Mouse (Mus musculus) lung, embryonic 15.5 days (tissue): ENCODE data around the gene Tns3. TPM values are rescaled to one million over a fixed set of nuclear protein-coding genes. Genes with fewer than 3 reads are reported as not detected.
A peak's percentile ranks its signal among the peaks of the same experiment; 100 is the strongest.

ENCODE experiments used
- ATAC-seq: fragments of 200-750 bp; cut with Nextera tagmentation; 2 replicates; pipeline ENCODE4 v1.8.0; 2017; ENCODE audit warnings: moderate number of reproducible peaks, borderline replicate concordance; ENCODE audit not compliant: low FRiP score, low TSS enrichment; ENCODE audit errors: extremely low read depth
- H3K27ac ChIP-seq: fragments of 300-500 bp; sonication (generic); 2 replicates; pipeline ENCODE4 v1.5.1; 2015; ENCODE audit warnings: moderate library complexity, mild to moderate bottlenecking, inconsistent platforms
- H3K27me3 ChIP-seq: fragments of 300-500 bp; sonication (generic); 2 replicates; pipeline ENCODE4 v1.6.1; 2015; ENCODE audit warnings: inconsistent platforms
- H3K36me3 ChIP-seq: fragments of 300-500 bp; sonication (generic); 2 replicates; pipeline ENCODE4 v1.6.1; 2015; ENCODE audit warnings: inconsistent platforms
- H3K4me1 ChIP-seq: fragments of 300-500 bp; sonication (generic); 2 replicates; pipeline ENCODE4 v1.6.1; 2015; ENCODE audit warnings: inconsistent platforms
- H3K4me2 ChIP-seq: fragments of 300-500 bp; sonication (generic); 2 replicates; pipeline ENCODE4 v1.6.1; 2015; ENCODE audit warnings: inconsistent platforms, mild to moderate bottlenecking, moderate library complexity
- H3K4me3 ChIP-seq: fragments of 300-500 bp; sonication (generic); 2 replicates; pipeline ENCODE4 v1.5.1; 2015; ENCODE audit warnings: mild to moderate bottlenecking, inconsistent platforms
- H3K9ac ChIP-seq: fragments of 300-500 bp; sonication (generic); 2 replicates; pipeline ENCODE4 v1.6.1; 2015; ENCODE audit warnings: inconsistent platforms
- H3K9me3 ChIP-seq: fragments of 300-500 bp; sonication (generic); 2 replicates; pipeline ENCODE4 v1.6.1; 2016; ENCODE audit warnings: inconsistent platforms
- WGBS: fragments of 180-500 bp; shearing (Covaris S2); methylation state at CpG from one replicate; pipeline ENCODE4 v1.1.7; 2015; 5-methylcytosine and 5-hydroxymethylcytosine counted together
- polyA plus RNA-seq: library from polyadenylated mRNA; unstranded; fragments of >200 nt; fragmentation: Nextera tagmentation; extraction: Ambion mirVana; gene quantifications from 2 replicates; pipeline ENCODE4 v1.2.1, GENCODE M21; 2015

Tns3 gene
- polyA plus RNA-seq, 1 experiment from 2014 or later: 55.9 TPM

- H3K9me3 ChIP-seq: no peaks in the 10 kb centered on the region
- no peaks in the 10 kb centered on the region for H3K27me3 ChIP-seq
- no peaks in the 10 kb centered on the region for H3K4me1 ChIP-seq
- peak; percentile 19; the same call in 1 of the 2 replicates for ATAC-seq
- no peak overlapping the region for H3K4me2 ChIP-seq
- WGBS: 45% methylated on average over 5 of the region's 5 CpGs
- no peak overlapping the region for H3K4me3 ChIP-seq
- H3K36me3 ChIP-seq: no peaks in the 10 kb centered on the region
- no peak overlapping the region for H3K27ac ChIP-seq
- H3K9ac ChIP-seq: no peak overlapping the region
Observed at GRCm38 (mm10) chr11:8391564-8391963, 272.8 kb downstream of the Tns3 start.

- Histone ChIP-seq H3K9me3 (no peaks in the 10 kb centered on the region), H3K9ac (no peak overlapping the region), H3K4me3 (no peak overlapping the region), H3K36me3 (no peaks in the 10 kb centered on the region), H3K4me2 (no peak overlapping the region), H3K27me3 (no peaks in the 10 kb centered on the region), H3K27ac (no peak overlapping the region), H3K4me1 (no peaks in the 10 kb centered on the region)
- ATAC-seq: no peak
- 82% methylated on average over 7 of the region's 7 CpGs for WGBS
Observed at GRCm38 (mm10) chr11:8385891-8386405, 278.4 kb downstream of the Tns3 start.
